In genomic region chr1:180757252-180757955, GRCm38 (mm10) we compare ENCODE assay signal across 18 mouse cellular contexts. TPM values are rescaled to one million over a fixed set of nuclear protein-coding genes. Genes with fewer than 3 reads are reported as not detected.
DNase-seq lines count a peak whose midpoint lies in the region; ATAC-seq and TF ChIP-seq lines count a peak whose summit lies in the region.
"Had no signal": no experiment of that assay in that cellular context is flagged by ENCODE, and none has a peak within 500 bp of the region (broad histone marks: within the 10 kb centered on the region; RNA-seq: fewer than 3 reads in every experiment).

No protein-coding gene starts in this region.

- 0 out of 2 replicates have a peak, but pooled peaks have one; percentile 28 for TF ChIP-seq CTCF in kidney, adult 2 months (conservative IDR thresholded peaks at IDR 0.05; ENCODE audit: insufficient read depth, insufficient read length, low read depth, low read length)
- peak; percentile 2 for TF ChIP-seq CTCF in ES-Bruce4 (IDR thresholded peaks at IDR 0.05; ENCODE audit: low read depth, low read length)
- peak; percentile 21; the same call in 1 of the 2 replicates for TF ChIP-seq CTCF in small intestine, adult 2 months (IDR thresholded peaks at IDR 0.05; ENCODE audit: extremely low read depth, insufficient read length, insufficient replicate concordance, low read depth, low read length)

- no peak overlapping the region for H3K4me2 ChIP-seq in liver, embryonic 11.5 days
- H3K4me2 ChIP-seq in neural tube, embryonic 15.5 days, result no peak overlapping the region
- H3K4me2 ChIP-seq: heart, embryonic 15.5 days; hindbrain, embryonic 12.5 days; limb, embryonic 13.5 days had no signal

- no peaks in the 10 kb centered on the region for H3K27me3 ChIP-seq in kidney, adult 2 months (replicated peaks; ENCODE audit: control insufficient read depth, insufficient read depth, low read length)
- H3K27me3 ChIP-seq in ES-Bruce4 (ENCODE audit: control insufficient read depth, insufficient read depth, low read length, poor library complexity, severe bottlenecking), result no peaks in the 10 kb centered on the region
- H3K27me3 ChIP-seq in liver, embryonic 11.5 days (replicated peaks; ENCODE audit: control insufficient read depth, insufficient read depth, low read length), result no peaks in the 10 kb centered on the region
- no peaks in the 10 kb centered on the region for H3K27me3 ChIP-seq in small intestine, adult 2 months (ENCODE audit: control insufficient read depth, insufficient read depth, low read length)
- H3K27me3 ChIP-seq in neural tube, embryonic 15.5 days (replicated peaks), result no peaks in the 10 kb centered on the region
- H3K27me3 ChIP-seq: heart, embryonic 15.5 days; hindbrain, embryonic 12.5 days; limb, embryonic 13.5 days had no signal

- TF ChIP-seq EP300 in ES-Bruce4 (IDR thresholded peaks at IDR 0.05; ENCODE audit: insufficient read depth, low read depth, low read length), result no peak

- ATAC-seq in liver, embryonic 11.5 days (replicated peaks; ENCODE audit: low FRiP score), result 0 out of 2 replicates have a peak, but pooled peaks have one; percentile 34
- ATAC-seq in neural tube, embryonic 15.5 days (ENCODE audit: low FRiP score), result no peak
- ATAC-seq: midbrain, embryonic 16.5 days had no signal

- peaks cover 8% of the 10 kb centered on the region; the same call in 1 of the 2 replicates for H3K4me1 ChIP-seq in kidney, adult 2 months (ENCODE audit: control insufficient read depth, insufficient read depth, low read length)
- peaks cover 6% of the 10 kb centered on the region for H3K4me1 ChIP-seq in ES-Bruce4 (ENCODE audit: control insufficient read depth, insufficient read depth, low read length)
- no peaks in the 10 kb centered on the region for H3K4me1 ChIP-seq in liver, embryonic 11.5 days (replicated peaks; ENCODE audit: control insufficient read depth, insufficient read depth, low read length)
- peaks cover 28% of the 10 kb centered on the region for H3K4me1 ChIP-seq in small intestine, adult 2 months (ENCODE audit: control insufficient read depth, insufficient read depth, insufficient read length, low read length)
- H3K4me1 ChIP-seq in neural tube, embryonic 15.5 days, result no peaks in the 10 kb centered on the region
- H3K4me1 ChIP-seq: forebrain, embryonic 10.5 days; heart, embryonic 15.5 days; hindbrain, embryonic 12.5 days; limb, embryonic 13.5 days had no signal

- no peak overlapping the region for H3K9ac ChIP-seq in ES-Bruce4 (ENCODE audit: low read depth, poor library complexity, severe bottlenecking)
- no peak overlapping the region for H3K9ac ChIP-seq in liver, embryonic 11.5 days (ENCODE audit: low read depth, low read length)
- no peak overlapping the region for H3K9ac ChIP-seq in neural tube, embryonic 15.5 days (replicated peaks)
- H3K9ac ChIP-seq: heart, embryonic 15.5 days; hindbrain, embryonic 12.5 days; limb, embryonic 13.5 days had no signal

- DNase-seq in kidney, adult 2 months, result no peak
- DNase-seq in kidney, adult 11 months, result no peak
- no peak for DNase-seq in liver, embryonic 11.5 days (ENCODE audit: low spot score)
- DNase-seq in spleen, adult 12 weeks (ENCODE audit: low spot score), result no peak
- DNase-seq in thymus, postnatal 4 days, result no peak
- DNase-seq: cerebellum, adult 8-10 months; heart, adult 18-20 months; thymus, postnatal 36 days had no signal

- 47% methylated on average over 3 of the region's 3 CpGs for WGBS in kidney, adult 2 months
- 79% methylated on average over 3 of the region's 3 CpGs for WGBS in liver, embryonic 11.5 days
- WGBS in small intestine, adult 2 months, result 25% methylated on average over 3 of the region's 3 CpGs
- WGBS in neural tube, embryonic 15.5 days, result 89% methylated on average over 3 of the region's 3 CpGs

- no peaks in the 10 kb centered on the region for H3K9me3 ChIP-seq in ES-Bruce4 (replicated peaks; ENCODE audit: control insufficient read depth, insufficient read depth, low read length, poor library complexity, severe bottlenecking)
- no peaks in the 10 kb centered on the region for H3K9me3 ChIP-seq in liver, embryonic 11.5 days (ENCODE audit: control insufficient read depth, low read length)
- no peaks in the 10 kb centered on the region for H3K9me3 ChIP-seq in neural tube, embryonic 15.5 days (replicated peaks)
- H3K9me3 ChIP-seq: forebrain, embryonic 10.5 days; heart, embryonic 15.5 days; hindbrain, embryonic 12.5 days; limb, embryonic 13.5 days had no signal

- no peak overlapping the region for H3K4me3 ChIP-seq in kidney, adult 2 months (ENCODE audit: insufficient read depth, low read depth, low read length)
- no peak overlapping the region for H3K4me3 ChIP-seq in ES-Bruce4 (ENCODE audit: low read depth, low read length)
- no peak overlapping the region for H3K4me3 ChIP-seq in liver, embryonic 11.5 days (ENCODE audit: low read depth, low read length)
- H3K4me3 ChIP-seq in small intestine, adult 2 months (ENCODE audit: low read depth, low read length), result no peak overlapping the region
- H3K4me3 ChIP-seq in neural tube, embryonic 15.5 days (replicated peaks), result no peak overlapping the region
- H3K4me3 ChIP-seq: forebrain, embryonic 10.5 days; heart, embryonic 15.5 days; hindbrain, embryonic 12.5 days; layer of hippocampus, adult 2 months; limb, embryonic 13.5 days had no signal

- no peak overlapping the region for H3K27ac ChIP-seq in kidney, adult 2 months (ENCODE audit: insufficient read depth, low read depth, low read length)
- no peak overlapping the region for H3K27ac ChIP-seq in ES-Bruce4 (ENCODE audit: insufficient read depth, low read length)
- H3K27ac ChIP-seq in liver, embryonic 11.5 days (ENCODE audit: low read depth, low read length), result no peak overlapping the region
- peak overlapping the region; percentile 86 for H3K27ac ChIP-seq in small intestine, adult 2 months (ENCODE audit: insufficient read depth, low read depth, low read length)
- H3K27ac ChIP-seq in neural tube, embryonic 15.5 days (replicated peaks), result no peak overlapping the region
- H3K27ac ChIP-seq: forebrain, embryonic 10.5 days; heart, embryonic 15.5 days; hindbrain, embryonic 12.5 days; layer of hippocampus, adult 2 months; limb, embryonic 13.5 days; macrophage had no signal

- TF ChIP-seq POLR2A in kidney, adult 2 months (IDR thresholded peaks at IDR 0.05; ENCODE audit: low read depth, low read length), result no peak
- TF ChIP-seq POLR2A in ES-Bruce4 (IDR thresholded peaks at IDR 0.05; ENCODE audit: insufficient read depth, low read length), result no peak
- TF ChIP-seq POLR2A in small intestine, adult 2 months (IDR thresholded peaks at IDR 0.05; ENCODE audit: low read depth, low read length), result no peak

- H3K36me3 ChIP-seq in kidney, adult 2 months (ENCODE audit: control insufficient read depth, insufficient read depth, low read length), result peaks cover 2% of the 10 kb centered on the region; the same call in 1 of the 2 replicates
- peaks cover 8% of the 10 kb centered on the region for H3K36me3 ChIP-seq in ES-Bruce4 (ENCODE audit: control insufficient read depth, insufficient read depth, low read length, poor library complexity, severe bottlenecking)
- peaks cover 8% of the 10 kb centered on the region; the same call in 1 of the 2 replicates for H3K36me3 ChIP-seq in liver, embryonic 11.5 days (ENCODE audit: control insufficient read depth, insufficient read depth, low read length)
- H3K36me3 ChIP-seq in small intestine, adult 2 months (ENCODE audit: control insufficient read depth, insufficient read depth, low read length), result peaks cover 19% of the 10 kb centered on the region
- peaks cover 19% of the 10 kb centered on the region for H3K36me3 ChIP-seq in neural tube, embryonic 15.5 days

RNA-seq across cellular contexts. Expression of gene Acbd3, which starts 31.6 kb away (rescaled TPM):
- 9.6 and 12.1 TPM in 2 replicates for polyA plus RNA-seq in kidney, adult 2 months (2012; rRNA removed)
- polyA plus RNA-seq in ES-Bruce4 (2011; ENCODE audit: insufficient read depth, insufficient read length, low read depth, missing spikeins), result 44.8 and 47.7 TPM in 2 replicates
- 17.5 and 18.4 TPM in 2 replicates for polyA plus RNA-seq in liver, embryonic 11.5 days (2014; fragmentation: Nextera tagmentation; extraction: Ambion mirVana)
- 5.5 and 10.7 TPM in 2 replicates for polyA plus RNA-seq in small intestine, adult 2 months (2012; rRNA removed)
- 23.5 and 24.4 TPM in 2 replicates for polyA plus RNA-seq in neural tube, embryonic 15.5 days (2015; fragmentation: Nextera tagmentation; extraction: Ambion mirVana)

RNA-seq across cellular contexts. Expression of gene H3f3a, which starts 56.3 kb away (rescaled TPM):
- polyA plus RNA-seq in kidney, adult 2 months (2012; rRNA removed), result 324 and 348 TPM in 2 replicates
- 679 and 698 TPM in 2 replicates for polyA plus RNA-seq in ES-Bruce4 (2011; ENCODE audit: insufficient read depth, insufficient read length, low read depth, missing spikeins)
- polyA plus RNA-seq in liver, embryonic 11.5 days (2014; fragmentation: Nextera tagmentation; extraction: Ambion mirVana), result 1,897 and 1,996 TPM in 2 replicates
- polyA plus RNA-seq in small intestine, adult 2 months (2012; rRNA removed), result 156 and 262 TPM in 2 replicates
- polyA plus RNA-seq in neural tube, embryonic 15.5 days (2015; fragmentation: Nextera tagmentation; extraction: Ambion mirVana), result 2,562 and 2,745 TPM in 2 replicates
